Mouse (Mus musculus): ENCODE results near the gene Sf3b1. TPM values are rescaled to one million over a fixed set of nuclear protein-coding genes. Genes with fewer than 3 reads are reported as not detected.
"Not testable (repeated sequence)": the region's sequence is repeated elsewhere in the genome, so short reads cannot be mapped to it uniquely, and the experiment has no call there.

Sf3b1 gene
- total RNA-seq (2021) = 100 to 1,000 TPM; 157 to 174 TPM

GRCm38 (mm10) chr1:55027253-55027801 is at the start of gene Sf3b1:
Gene Sf3b1, minus strand, starts transcription at chr1:55027481.
- peak; percentile 95 to 97 for DNase-seq (ENCODE audit: extremely low spot score in 1 of 2, low spot score in 2 of 2)
- intact Hi-C loops (cut with DNase I) = loop anchor here (2.0 kb wide), 1 partner anchor 25 kb away; the partner anchor contains the start of gene Coq10b

- no peak for DNase-seq (ENCODE audit: extremely low spot score in 1 of 2, low spot score in 2 of 2)
- intact Hi-C loops (cut with DNase I) = no loop called here
Measured at GRCm38 (mm10) chr1:55076395-55076743, 49.1 kb upstream of the Sf3b1 start.

GRCm38 (mm10) chr1:55075652-55076394 is 48.5 kb upstream of the Sf3b1 start:
- intact Hi-C loops (cut with DNase I) = no loop called here

GRCm38 (mm10) chr1:55074757-55075156 is 47.5 kb upstream of the Sf3b1 start:
- no peak for DNase-seq (ENCODE audit: extremely low spot score in 1 of 2, low spot score in 2 of 2)
- intact Hi-C loops (cut with DNase I) = loop anchor here (5.0 kb wide), 1 partner anchor 77 kb away; no protein-coding TSS in a partner anchor

More at GRCm38 (mm10) chr1:55075652-55076394, 48.5 kb upstream of the Sf3b1 start:
- DNase-seq (ENCODE audit: extremely low spot score in 1 of 2, low spot score in 2 of 2) = no peak

GRCm38 (mm10) chr1:55072328-55072727 is 45.0 kb upstream of the Sf3b1 start:
- not testable (repeated sequence) for DNase-seq (ENCODE audit: extremely low spot score in 1 of 2, low spot score in 2 of 2)
- intact Hi-C loops (cut with DNase I) = loop anchor here (5.0 kb wide), 1 partner anchor 75 kb away; no protein-coding TSS in a partner anchor

GRCm38 (mm10) chr1:55061772-55062171 is 34.5 kb upstream of the Sf3b1 start:
- intact Hi-C loops (cut with DNase I) = no loop called here
- no peak for DNase-seq (ENCODE audit: extremely low spot score in 1 of 2, low spot score in 2 of 2)

GRCm38 (mm10) chr1:55061099-55061498 is 33.8 kb upstream of the Sf3b1 start:
- intact Hi-C loops (cut with DNase I) = no loop called here
- no peak for DNase-seq (ENCODE audit: extremely low spot score in 1 of 2, low spot score in 2 of 2)

GRCm38 (mm10) chr1:55058383-55058782 is 31.1 kb upstream of the Sf3b1 start:
- DNase-seq (ENCODE audit: extremely low spot score in 1 of 2, low spot score in 2 of 2); intact Hi-C loops (cut with DNase I): not testable (repeated sequence)

GRCm38 (mm10) chr1:55055322-55056115 is 28.2 kb upstream of the Sf3b1 start:
- no peak for DNase-seq (ENCODE audit: extremely low spot score in 1 of 2, low spot score in 2 of 2)
- intact Hi-C loops (cut with DNase I) = no loop called here

- intact Hi-C loops (cut with DNase I) = loop anchor here (2.0 kb wide), 2 partner anchors 27 to 77 kb away; partner anchors contain the start of genes Mob4 and Sf3b1
- no peak for DNase-seq (ENCODE audit: extremely low spot score in 1 of 2, low spot score in 2 of 2)
Measured at GRCm38 (mm10) chr1:55053596-55053995, 26.3 kb upstream of the Sf3b1 start.

- DNase-seq (ENCODE audit: extremely low spot score in 1 of 2, low spot score in 2 of 2) = peak; percentile 19 to 87
- intact Hi-C loops (cut with DNase I) = loop anchor here (2.0 kb wide), 2 partner anchors 26 to 78 kb away; partner anchors contain the start of genes Mob4 and Sf3b1
Measured at GRCm38 (mm10) chr1:55053005-55053404, 25.7 kb upstream of the Sf3b1 start.

- intact Hi-C loops (cut with DNase I) = loop anchor here (2.0 kb wide), 2 partner anchors 26 to 78 kb away; partner anchors contain the start of genes Mob4 and Sf3b1
- DNase-seq (ENCODE audit: extremely low spot score in 1 of 2, low spot score in 2 of 2) = peak; percentile 98 to 99
Measured at GRCm38 (mm10) chr1:55052355-55052953, 25.2 kb upstream of the Sf3b1 start, which contains the start of gene Coq10b. Gene Coq10b, plus strand, starts transcription at chr1:55052770.

GRCm38 (mm10) chr1:55051671-55052070 is 24.4 kb upstream of the Sf3b1 start:
- intact Hi-C loops (cut with DNase I) = loop anchor here (2.0 kb wide), 2 partner anchors 25 to 79 kb away; partner anchors contain the start of genes Mob4 and Sf3b1

GRCm38 (mm10) chr1:55048841-55049587 is 21.7 kb upstream of the Sf3b1 start:
- intact Hi-C loops (cut with DNase I) = no loop called here
- no peak for DNase-seq (ENCODE audit: extremely low spot score in 1 of 2, low spot score in 2 of 2)

More at GRCm38 (mm10) chr1:55051671-55052070, 24.4 kb upstream of the Sf3b1 start:
- DNase-seq (ENCODE audit: extremely low spot score in 1 of 2, low spot score in 2 of 2) = no peak

GRCm38 (mm10) chr1:55043164-55043563 is 15.9 kb upstream of the Sf3b1 start:
- intact Hi-C loops (cut with DNase I) = no loop called here
- no peak for DNase-seq (ENCODE audit: extremely low spot score in 1 of 2, low spot score in 2 of 2)

GRCm38 (mm10) chr1:55042246-55042645 is 15.0 kb upstream of the Sf3b1 start:
- DNase-seq (ENCODE audit: extremely low spot score in 1 of 2, low spot score in 2 of 2) = no peak
- intact Hi-C loops (cut with DNase I) = no loop called here

GRCm38 (mm10) chr1:55041691-55042090 is 14.4 kb upstream of the Sf3b1 start:
- no peak for DNase-seq (ENCODE audit: extremely low spot score in 1 of 2, low spot score in 2 of 2)
- intact Hi-C loops (cut with DNase I) = no loop called here

- intact Hi-C loops (cut with DNase I) = no loop called here
- DNase-seq (ENCODE audit: extremely low spot score in 1 of 2, low spot score in 2 of 2) = no peak
Measured at GRCm38 (mm10) chr1:55039944-55040343, 12.7 kb upstream of the Sf3b1 start.
